Mouse (Mus musculus) thymus, adult 2 months (tissue): ENCODE data around the gene Tubb2a.

ENCODE experiments used
- CTCF ChIP-seq: fragments of 200-500 bp; IDR thresholded peaks from 2 replicates; pipeline ENCODE4 v1.5.1; 2012; ENCODE audit warnings: mild to moderate bottlenecking, control low read depth, low read length, moderate library complexity, borderline replicate concordance; ENCODE audit not compliant: control insufficient read depth, poor library complexity, insufficient read depth; ENCODE audit errors: extremely low read depth
- POLR2A ChIP-seq: fragments of 200-500 bp; IDR thresholded peaks from 2 replicates; pipeline ENCODE4 v1.6.1; 2012; ENCODE audit warnings: mild to moderate bottlenecking, low read length, control low read depth, moderate library complexity; ENCODE audit not compliant: control insufficient read depth, poor library complexity, insufficient read depth; ENCODE audit errors: extremely low read depth

- no peak for TF ChIP-seq CTCF
- no peak for TF ChIP-seq POLR2A
Measured at GRCm38 (mm10) chr13:34111878-34112277, 34.1 kb upstream of the Tubb2a start.
